Mouse (Mus musculus): Measurements from ENCODE around the gene Neb. TPM values are rescaled to one million over a fixed set of nuclear protein-coding genes. Genes with fewer than 3 reads are reported as not detected.

Gene Neb
- 1.1 and 1.7 TPM in 2 replicates for polyA plus RNA-seq (2016; fragmentation: Nextera tagmentation; extraction: Ambion mirVana)

DNA sequence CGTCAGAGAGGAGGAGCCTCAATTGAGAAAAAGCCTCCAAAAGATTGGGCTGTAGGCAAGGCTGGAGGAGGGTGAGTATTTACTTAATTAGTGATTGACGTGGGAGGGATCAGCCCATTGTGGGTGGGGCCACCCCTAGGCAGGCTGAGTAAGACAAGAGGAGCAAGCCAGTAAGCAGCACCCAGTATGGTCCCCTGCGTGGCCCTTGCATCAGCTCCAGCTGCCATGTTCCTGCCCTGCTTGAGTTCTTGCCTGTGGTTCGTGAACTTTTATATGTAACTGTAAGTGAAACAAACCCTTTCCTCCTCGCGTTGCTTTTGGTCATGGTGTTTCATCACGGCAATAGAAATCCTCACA, at the start of gene Neb:
Gene Neb (minus strand): TSS at position 27 of the 357 bp plus-strand sequence.
- ATAC-seq (ENCODE audit: low FRiP score): no peak
- Histone ChIP-seq H3K4me3 (replicated peaks) (no peak within 1 kb of the TSS), H3K4me2 (0 out of 2 replicates have a peak within 1 kb of the TSS, but pooled peaks have one; percentile 1), H3K36me3 (replicated peaks) (no peaks in the 10 kb centered on the region), H3K27ac (no peak within 1 kb of the TSS), H3K9me3 (no peaks in the 10 kb centered on the region), H3K27me3 (no peaks in the 10 kb centered on the region), H3K4me1 (no peaks in the 10 kb centered on the region), H3K9ac (no peak within 1 kb of the TSS)
- WGBS: 54% methylated on average over 7 of the region's 7 CpGs

DNA sequence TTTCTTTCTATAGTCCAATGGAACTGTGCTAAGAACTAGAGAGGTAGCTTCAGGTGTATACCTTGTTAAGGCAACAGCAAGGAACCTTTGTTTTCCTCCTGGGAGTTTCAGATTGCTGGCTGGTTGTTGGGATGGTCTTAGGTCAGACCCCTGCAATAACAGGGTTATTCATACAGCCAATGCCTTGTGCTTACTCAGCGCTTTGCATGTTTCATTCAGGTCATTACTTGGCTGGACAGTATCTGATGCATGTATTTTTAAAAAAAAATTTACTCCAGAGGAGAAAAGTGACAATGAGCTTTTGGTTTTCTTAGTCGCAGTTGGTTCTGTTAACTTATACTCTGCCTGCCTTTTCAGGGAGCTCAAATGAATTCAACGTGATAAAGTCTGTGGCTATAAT, 49.1 kb upstream of the Neb start:
- no peak overlapping the region for H3K27ac ChIP-seq
- no peak overlapping the region for H3K4me3 ChIP-seq (replicated peaks)
- no peak overlapping the region for H3K4me2 ChIP-seq
- H3K9me3 ChIP-seq: no peaks in the 10 kb centered on the region
- ATAC-seq (ENCODE audit: low FRiP score): no peak
- H3K4me1 ChIP-seq: peaks cover 13% of the 10 kb centered on the region
- no peak overlapping the region for H3K9ac ChIP-seq
- WGBS: 85% methylated on average over 3 of the region's 3 CpGs
- H3K27me3 ChIP-seq: no peaks in the 10 kb centered on the region
- H3K36me3 ChIP-seq (replicated peaks): no peaks in the 10 kb centered on the region

DNA sequence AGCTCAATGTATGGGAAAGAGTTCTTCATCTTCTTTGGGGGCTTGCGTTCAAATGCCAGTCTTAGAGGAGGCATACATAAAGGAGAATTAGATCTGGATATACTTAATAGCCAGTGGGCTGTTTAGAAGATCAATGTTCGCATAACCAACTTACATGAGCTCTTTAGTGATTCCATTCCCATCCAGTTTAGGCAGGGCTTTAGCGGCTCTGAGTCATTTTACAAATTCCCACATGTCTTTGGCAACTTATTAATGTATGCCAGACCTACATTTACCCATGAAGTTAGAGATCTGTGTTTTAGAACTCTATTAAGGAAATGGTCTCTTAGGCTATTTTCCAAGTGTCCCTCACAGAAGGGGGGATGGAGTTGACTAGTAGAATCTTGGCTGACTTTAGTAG, 47.8 kb upstream of the Neb start:
- no peak for ATAC-seq (ENCODE audit: low FRiP score)
- Histone ChIP-seq H3K4me3 (replicated peaks) (no peak overlapping the region), H3K27ac (no peak overlapping the region), H3K4me1 (peaks cover 25% of the 10 kb centered on the region), H3K9ac (no peak overlapping the region), H3K27me3 (no peaks in the 10 kb centered on the region), H3K36me3 (replicated peaks) (no peaks in the 10 kb centered on the region), H3K9me3 (no peaks in the 10 kb centered on the region), H3K4me2 (no peak overlapping the region)
- 88% methylated on average over 3 of the region's 3 CpGs for WGBS

DNA sequence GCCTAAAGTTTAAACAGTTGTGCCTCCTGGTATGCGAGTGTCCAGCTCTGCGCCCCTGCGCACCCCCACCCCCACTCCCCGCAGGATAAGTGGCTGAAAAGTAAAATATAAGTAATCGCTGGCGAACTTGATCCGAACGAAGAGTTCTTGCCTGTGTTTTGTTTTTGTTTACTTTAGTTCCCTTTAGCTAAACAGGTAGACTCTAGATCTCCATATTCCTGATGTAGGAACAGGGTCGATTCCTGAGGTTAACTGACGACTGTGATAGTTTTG, 47.2 kb upstream of the Neb start:
- no peaks in the 10 kb centered on the region for H3K27me3 ChIP-seq
- H3K27ac ChIP-seq: no peak overlapping the region
- peak overlapping the region; percentile 56 for H3K4me2 ChIP-seq
- H3K4me1 ChIP-seq: peaks cover 26% of the 10 kb centered on the region
- no peak; the same call in 1 of the 2 replicates for ATAC-seq (ENCODE audit: low FRiP score)
- H3K9ac ChIP-seq: peak overlapping the region; percentile 94
- no peaks in the 10 kb centered on the region for H3K9me3 ChIP-seq
- H3K4me3 ChIP-seq (replicated peaks): peak overlapping the region; percentile 93
- 30% methylated on average over 10 of the region's 10 CpGs for WGBS
- no peaks in the 10 kb centered on the region for H3K36me3 ChIP-seq (replicated peaks)

DNA sequence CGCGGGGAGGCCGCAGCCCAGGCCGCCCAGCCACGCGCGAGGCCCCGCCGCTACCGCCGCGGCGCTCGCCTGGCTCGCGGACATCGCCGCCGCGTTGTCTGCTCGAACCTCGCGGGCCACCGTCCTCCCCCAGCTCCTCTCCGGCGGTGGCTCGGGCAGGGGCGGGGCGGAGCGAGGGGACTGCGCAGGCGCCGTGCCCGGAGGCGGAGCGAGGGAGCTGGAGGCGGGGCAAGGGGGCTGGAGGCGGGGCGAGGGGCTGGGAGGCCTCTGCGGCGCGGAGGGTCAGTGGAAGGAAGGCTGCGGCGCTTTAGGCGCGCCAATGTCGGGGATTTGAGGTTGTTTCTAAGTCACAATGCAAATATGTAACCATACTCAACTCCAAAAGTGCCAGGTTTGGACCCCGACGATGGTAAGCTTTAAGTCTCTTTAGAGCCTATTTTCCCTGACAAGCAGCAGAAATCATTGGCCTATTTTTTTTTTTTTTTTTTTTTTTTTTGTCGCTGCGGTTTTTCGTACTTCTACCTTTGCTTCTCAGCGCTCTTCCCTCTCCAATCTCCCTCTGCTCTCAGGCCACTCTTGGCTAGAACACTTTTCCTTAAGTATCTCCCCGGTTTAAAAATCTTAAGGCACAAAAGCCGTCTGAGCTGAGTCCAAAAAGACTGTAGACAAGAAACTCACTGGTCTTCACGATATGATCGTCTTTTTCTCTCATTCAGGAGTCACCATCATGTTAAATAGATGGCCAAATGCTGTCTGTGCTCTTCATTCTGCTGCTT, 46.7 kb upstream of the Neb start, which contains the start of gene Arl5a:
Gene Arl5a (minus strand): TSS at position 155 of the 776 bp plus-strand sequence.
- Histone ChIP-seq H3K9me3 (no peaks in the 10 kb centered on the region), H3K36me3 (replicated peaks) (no peaks in the 10 kb centered on the region), H3K27me3 (no peaks in the 10 kb centered on the region), H3K4me2 (peak within 1 kb of the TSS; percentile 56), H3K9ac (peak within 1 kb of the TSS; percentile 94), H3K4me1 (peaks cover 26% of the 10 kb centered on the region), H3K27ac (peak within 1 kb of the TSS; percentile 91), H3K4me3 (replicated peaks) (peak within 1 kb of the TSS; percentile 93)
- peak; percentile 96 for ATAC-seq (ENCODE audit: low FRiP score)
- under 1% methylated on average over 33 of the region's 57 CpGs for WGBS

DNA sequence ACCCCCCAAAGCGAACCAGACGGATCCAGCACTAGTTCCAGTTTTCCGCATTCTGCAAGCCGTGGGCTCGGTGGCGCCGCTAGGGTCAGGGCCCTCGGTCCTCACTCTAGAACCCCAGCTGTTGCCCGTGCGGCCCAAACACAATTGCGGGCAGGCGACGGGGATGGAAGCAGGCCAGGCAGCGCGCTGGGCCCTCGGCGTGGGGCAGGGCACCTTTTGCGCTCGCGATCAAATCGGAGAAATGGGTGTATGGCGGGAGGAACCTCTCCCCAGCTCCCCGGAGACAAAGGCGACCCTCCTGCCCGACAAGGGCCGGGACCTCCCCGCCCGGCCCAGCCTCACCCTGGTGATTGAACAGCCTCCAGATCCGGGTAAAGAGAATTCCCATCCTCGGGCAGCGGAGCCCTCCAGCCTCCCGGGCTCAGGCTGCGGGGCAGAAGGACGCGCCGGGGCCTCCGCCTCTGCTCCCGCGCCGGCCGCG, 46.0 kb upstream of the Neb start:
- H3K4me1 ChIP-seq: peaks cover 26% of the 10 kb centered on the region
- peak overlapping the region; percentile 56 for H3K4me2 ChIP-seq
- H3K36me3 ChIP-seq (replicated peaks): no peaks in the 10 kb centered on the region
- H3K9ac ChIP-seq: peak overlapping the region; percentile 94
- H3K4me3 ChIP-seq (replicated peaks): peak overlapping the region; percentile 93
- ATAC-seq (ENCODE audit: low FRiP score): peak; percentile 87
- H3K27me3 ChIP-seq: no peaks in the 10 kb centered on the region
- 0% methylated on average over 37 of the region's 42 CpGs for WGBS
- no peaks in the 10 kb centered on the region for H3K9me3 ChIP-seq
- peak overlapping the region; percentile 91 for H3K27ac ChIP-seq

DNA sequence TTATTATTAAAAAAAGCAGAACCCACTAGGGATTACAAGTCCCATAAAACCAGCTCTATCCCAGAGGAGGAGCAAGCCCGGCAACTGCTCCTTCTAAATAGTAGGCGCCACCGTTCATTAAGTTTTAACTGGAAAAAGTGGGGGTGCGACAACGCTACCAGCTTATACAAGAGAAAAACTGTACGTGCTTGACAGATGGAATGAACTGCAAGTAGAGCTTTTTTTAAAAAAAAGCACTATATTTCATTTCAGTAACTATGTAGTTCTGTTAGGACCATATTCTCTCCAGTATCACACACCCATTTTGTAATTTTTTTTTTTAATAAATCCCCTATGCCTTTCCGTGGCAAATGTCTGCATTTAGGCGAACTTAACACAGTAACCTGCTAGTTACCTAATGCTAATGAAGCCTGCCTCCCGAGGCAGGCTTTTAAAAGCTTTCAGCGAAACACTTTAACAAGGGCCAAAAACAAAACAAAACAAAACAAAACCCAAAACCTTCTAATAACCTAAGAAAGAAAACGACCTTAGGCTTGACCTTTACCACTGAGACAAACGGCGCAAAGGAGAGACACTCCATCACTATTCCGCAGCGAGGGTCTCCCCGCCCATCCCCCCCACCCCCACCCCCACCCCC, 45.5 kb upstream of the Neb start:
- Histone ChIP-seq H3K4me3 (replicated peaks) (peak overlapping the region; percentile 93), H3K4me1 (peaks cover 26% of the 10 kb centered on the region), H3K27ac (no peak overlapping the region), H3K9me3 (no peaks in the 10 kb centered on the region), H3K9ac (peak overlapping the region; percentile 94), H3K36me3 (replicated peaks) (no peaks in the 10 kb centered on the region), H3K4me2 (peak overlapping the region; percentile 56), H3K27me3 (no peaks in the 10 kb centered on the region)
- 2% methylated on average over 16 of the region's 16 CpGs for WGBS
- ATAC-seq (ENCODE audit: low FRiP score): no peak

DNA sequence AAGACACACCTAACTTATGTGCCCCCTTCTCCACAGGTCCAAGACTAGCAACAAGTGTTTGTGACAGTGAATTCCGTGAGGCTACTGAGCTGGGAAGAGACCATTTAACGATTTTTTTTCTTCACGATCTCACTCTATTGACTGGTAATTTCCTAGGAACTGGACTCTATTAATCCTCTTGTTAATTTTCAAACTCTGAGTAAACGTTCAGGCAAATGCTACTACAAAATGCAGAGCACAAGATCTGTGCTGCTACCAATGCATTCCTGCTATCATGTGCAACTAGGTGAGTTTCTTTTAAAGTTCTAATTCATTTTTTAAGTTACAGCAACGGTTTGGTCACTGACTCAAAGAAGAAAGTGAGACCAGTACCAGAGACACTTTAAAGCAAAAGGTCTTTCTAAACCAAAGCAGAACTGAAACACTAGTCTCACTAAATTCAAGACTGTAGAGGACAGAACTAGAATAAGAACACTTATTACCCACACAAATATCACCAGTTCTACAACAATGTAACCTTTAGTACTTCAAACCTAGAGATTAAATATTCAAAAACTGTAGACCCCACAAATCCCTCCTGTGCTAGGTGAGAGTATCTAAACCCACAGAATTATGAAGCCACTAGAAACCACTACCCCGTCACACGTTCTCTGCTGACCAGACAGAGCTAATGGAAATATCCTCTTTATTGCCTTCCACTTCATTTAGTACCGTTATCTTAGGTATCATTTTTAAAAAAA, 44.8 kb upstream of the Neb start:
- Histone ChIP-seq H3K4me2 (peak overlapping the region; percentile 56), H3K9me3 (no peaks in the 10 kb centered on the region), H3K27ac (no peak overlapping the region), H3K9ac (peak overlapping the region; percentile 94; the same call in 1 of the 2 replicates), H3K27me3 (no peaks in the 10 kb centered on the region), H3K36me3 (replicated peaks) (no peaks in the 10 kb centered on the region), H3K4me1 (peaks cover 26% of the 10 kb centered on the region), H3K4me3 (replicated peaks) (peak overlapping the region; percentile 93)
- WGBS: 48% methylated on average over 8 of the region's 8 CpGs
- ATAC-seq (ENCODE audit: low FRiP score): no peak

DNA sequence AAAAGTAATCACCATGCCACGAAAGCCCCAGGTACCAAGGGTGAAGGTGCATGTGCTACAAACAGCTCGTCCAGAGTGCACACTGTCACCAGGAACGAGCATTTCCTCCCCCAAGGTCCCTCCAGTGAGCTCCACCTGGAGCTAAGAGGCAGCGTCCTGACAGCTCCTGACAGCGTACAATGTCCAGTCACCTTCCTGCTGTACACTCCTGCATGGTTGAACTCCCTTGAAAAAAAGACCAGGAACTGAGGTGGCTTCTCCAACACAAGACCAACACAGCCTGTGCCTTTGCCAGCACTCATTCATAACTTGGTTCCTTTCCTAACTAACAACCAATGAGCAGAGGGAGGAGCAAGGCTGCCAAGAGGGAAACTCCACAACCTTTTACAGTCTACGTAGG, 42.9 kb upstream of the Neb start:
- no peak overlapping the region for H3K4me2 ChIP-seq
- H3K36me3 ChIP-seq (replicated peaks): peaks cover 10% of the 10 kb centered on the region
- peaks cover 8% of the 10 kb centered on the region; the same call in 1 of the 2 replicates for H3K9me3 ChIP-seq
- peaks cover 26% of the 10 kb centered on the region for H3K4me1 ChIP-seq
- no peak overlapping the region for H3K9ac ChIP-seq
- no peak overlapping the region for H3K4me3 ChIP-seq (replicated peaks)
- no peak for ATAC-seq (ENCODE audit: low FRiP score)
- H3K27ac ChIP-seq: no peak overlapping the region
- 66% methylated on average over 6 of the region's 6 CpGs for WGBS
- H3K27me3 ChIP-seq: no peaks in the 10 kb centered on the region

DNA sequence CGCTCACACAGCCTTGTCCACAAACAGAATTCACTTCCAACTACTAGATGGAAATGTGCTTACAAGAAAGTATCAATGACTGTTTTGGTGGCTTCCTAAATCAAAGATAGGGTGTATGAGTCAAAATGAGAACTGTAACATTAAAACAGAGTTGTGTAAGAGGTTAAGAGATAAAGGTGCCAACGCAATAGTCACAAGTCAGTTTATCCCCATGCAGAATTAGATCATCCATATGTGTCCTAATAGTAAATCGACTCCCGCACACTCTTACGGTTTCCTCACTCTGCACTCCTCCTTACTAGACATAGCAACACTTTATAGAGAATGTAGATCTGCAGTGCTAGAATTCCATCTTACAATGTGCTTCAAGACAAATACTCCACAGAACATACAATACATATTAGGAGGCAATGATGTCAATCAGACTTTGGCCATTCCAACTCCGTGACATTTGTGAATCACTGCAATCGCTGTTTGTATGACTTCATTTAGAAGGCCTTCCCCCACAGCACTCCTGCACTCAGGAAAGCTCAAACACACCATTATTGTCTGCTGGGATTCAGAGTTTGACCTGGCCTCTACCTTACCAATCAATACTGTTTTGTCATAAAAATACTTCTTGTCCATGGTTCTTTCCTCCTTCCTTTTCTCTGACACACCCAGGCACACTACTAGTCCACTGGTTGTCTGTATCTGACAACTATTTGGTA, 41.9 kb upstream of the Neb start:
- H3K27ac ChIP-seq: no peak overlapping the region
- peaks cover 15% of the 10 kb centered on the region; the same call in 1 of the 2 replicates for H3K9me3 ChIP-seq
- no peak overlapping the region for H3K4me3 ChIP-seq (replicated peaks)
- H3K27me3 ChIP-seq: no peaks in the 10 kb centered on the region
- peaks cover 21% of the 10 kb centered on the region for H3K36me3 ChIP-seq (replicated peaks)
- ATAC-seq (ENCODE audit: low FRiP score): no peak
- WGBS: 93% methylated on average over 7 of the region's 7 CpGs
- peaks cover 26% of the 10 kb centered on the region for H3K4me1 ChIP-seq
- H3K4me2 ChIP-seq: no peak overlapping the region
- H3K9ac ChIP-seq: no peak overlapping the region

DNA sequence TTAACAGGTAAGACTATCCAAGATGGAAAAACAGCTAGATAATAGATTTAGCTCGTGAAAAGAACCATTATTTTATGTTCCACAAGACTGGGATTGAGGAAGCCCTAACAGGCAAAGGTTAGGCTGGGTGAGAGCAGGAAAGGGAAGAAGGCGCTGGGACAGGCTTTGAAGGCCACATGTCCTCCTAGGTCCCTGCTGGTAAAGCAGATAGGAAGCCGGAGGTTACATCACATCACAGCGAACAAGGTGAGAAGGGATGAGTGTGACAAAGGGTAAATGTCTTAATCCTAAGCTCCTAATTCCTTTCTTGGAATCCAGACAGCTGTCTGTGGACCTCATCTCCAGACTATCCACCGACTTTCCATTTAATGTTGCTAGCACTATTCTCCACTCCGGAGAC, 41.0 kb upstream of the Neb start:
- Histone ChIP-seq H3K4me1 (peaks cover 26% of the 10 kb centered on the region), H3K27ac (no peak overlapping the region), H3K9me3 (peaks cover 15% of the 10 kb centered on the region; the same call in 1 of the 2 replicates), H3K27me3 (no peaks in the 10 kb centered on the region), H3K4me3 (replicated peaks) (no peak overlapping the region), H3K9ac (no peak overlapping the region), H3K36me3 (replicated peaks) (peaks cover 22% of the 10 kb centered on the region), H3K4me2 (no peak overlapping the region)
- 92% methylated on average over 6 of the region's 6 CpGs for WGBS
- no peak for ATAC-seq (ENCODE audit: low FRiP score)
